Mouse (Mus musculus) frontal cortex, postnatal 10 days (tissue): ENCODE data around the gene Nisch.
A peak's percentile ranks its signal among the peaks of the same experiment; 100 is the strongest.

Experiments
- DNase-seq, 2 experiments: peaks; one replicate each; pipeline ENCODE4 v3.0.0; 2022; ENCODE audit warnings: low spot score in 2 of 2, mixed read lengths in 1 of 2

Gene Nisch

DNA sequence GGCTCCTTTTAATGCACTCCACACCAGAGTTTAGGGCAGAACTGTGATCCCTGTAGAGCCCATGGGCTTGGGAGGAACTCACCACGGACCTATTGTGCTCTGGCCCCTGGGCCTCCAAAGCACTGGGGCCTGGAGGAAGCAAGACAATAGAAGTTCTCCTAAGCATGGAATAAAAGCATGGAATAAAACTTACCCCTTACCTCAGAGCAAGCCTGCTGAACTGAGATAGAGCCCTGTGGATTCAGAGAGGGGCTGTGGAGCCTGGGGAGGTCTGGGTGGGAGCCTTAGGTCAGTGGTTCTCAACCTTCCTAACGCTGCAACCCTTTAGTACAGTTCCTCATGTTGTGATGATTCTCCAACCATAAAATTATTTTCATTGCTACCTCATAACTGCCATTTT is at the start of gene Nisch:
Gene Nisch (minus strand): TSS at position 101 of the 400 bp plus-strand sequence.
- no peak for DNase-seq

DNA sequence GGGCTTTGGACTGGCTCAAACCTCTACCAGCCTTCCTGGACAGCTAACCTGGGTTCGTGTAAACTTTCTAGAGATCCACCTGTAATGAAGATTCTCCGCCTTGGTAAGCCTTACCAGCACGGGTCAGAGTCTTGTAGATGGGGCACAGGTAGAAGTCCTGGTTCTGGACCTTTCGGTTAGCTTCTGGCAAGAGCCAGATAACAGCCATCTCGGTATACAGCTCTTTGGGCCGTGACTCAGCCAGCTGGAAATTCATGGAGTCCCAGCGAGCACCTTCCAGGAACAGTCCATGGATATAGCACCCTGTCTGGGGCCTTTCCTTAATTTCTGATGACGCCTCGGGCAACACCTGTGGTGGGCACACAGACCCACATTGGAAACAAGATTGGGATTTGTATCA is 44.2 kb upstream of the Nisch start:
- no peak for DNase-seq

DNA sequence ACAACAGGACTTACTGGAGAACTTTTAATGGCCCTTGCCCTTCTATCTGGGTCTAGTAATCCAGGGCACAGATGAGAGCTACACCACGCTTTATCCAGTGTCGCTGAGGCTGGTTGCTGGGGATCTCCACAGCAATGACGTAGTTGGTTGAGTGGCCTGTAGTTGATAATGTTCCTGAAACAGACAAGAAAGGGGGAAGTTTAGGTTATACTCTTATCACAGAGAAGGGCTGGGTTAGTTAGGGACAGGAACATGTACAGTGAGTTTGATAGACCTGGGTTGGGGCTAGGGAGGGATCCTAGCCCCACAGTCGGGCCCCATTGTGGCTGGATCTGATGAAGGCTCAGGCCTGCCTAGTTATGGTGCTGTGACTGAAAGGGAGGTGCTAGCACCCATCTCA is 43.6 kb upstream of the Nisch start:
- no peak for DNase-seq

DNA sequence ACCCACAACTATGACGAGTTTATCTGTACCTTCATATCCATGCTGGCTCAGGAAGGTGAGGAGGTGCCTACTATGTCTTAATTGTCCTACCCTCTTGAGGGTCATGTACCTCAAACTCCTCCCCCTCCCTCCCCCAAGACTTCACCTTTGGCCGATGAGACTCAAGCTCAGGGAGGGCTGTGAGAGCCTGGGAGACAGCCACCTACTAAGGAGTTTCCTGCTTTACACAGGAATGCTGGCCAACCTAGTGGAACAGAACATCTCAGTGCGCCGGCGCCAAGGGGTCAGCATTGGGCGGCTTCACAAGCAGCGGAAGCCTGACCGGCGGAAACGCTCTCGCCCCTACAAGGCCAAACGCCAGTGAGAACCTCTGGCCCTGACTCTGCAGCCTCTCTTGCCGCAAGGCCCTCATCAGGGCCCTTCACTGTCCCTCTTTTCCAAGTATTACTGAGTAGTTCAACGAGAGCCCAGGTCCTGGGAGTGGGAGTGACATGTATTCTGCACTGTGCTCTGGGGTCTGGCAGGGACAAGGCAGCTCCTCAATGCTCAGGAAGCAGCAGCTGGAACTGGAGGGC is 41.8 kb upstream of the Nisch start:
- no peak for DNase-seq

DNA sequence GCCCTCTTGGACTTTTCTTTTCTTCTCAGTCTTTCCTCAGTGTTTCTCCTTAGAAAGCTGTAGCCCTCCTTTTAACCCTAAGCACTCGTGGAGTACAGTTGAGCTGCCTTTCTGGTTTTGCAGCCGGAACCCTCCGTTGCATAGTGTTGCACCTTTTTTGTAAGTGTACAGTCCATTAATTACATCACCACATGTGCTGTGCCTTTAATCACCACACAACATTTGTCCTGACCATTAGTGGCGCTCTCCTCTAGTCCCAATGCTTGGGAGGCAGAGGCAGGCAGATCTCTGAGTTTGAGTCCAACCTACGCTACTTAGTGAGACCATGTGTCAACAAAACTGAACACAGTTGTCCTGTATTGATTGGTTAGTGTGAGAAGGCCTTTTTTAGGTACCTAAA is 35.3 kb upstream of the Nisch start:
- no peak for DNase-seq

DNA sequence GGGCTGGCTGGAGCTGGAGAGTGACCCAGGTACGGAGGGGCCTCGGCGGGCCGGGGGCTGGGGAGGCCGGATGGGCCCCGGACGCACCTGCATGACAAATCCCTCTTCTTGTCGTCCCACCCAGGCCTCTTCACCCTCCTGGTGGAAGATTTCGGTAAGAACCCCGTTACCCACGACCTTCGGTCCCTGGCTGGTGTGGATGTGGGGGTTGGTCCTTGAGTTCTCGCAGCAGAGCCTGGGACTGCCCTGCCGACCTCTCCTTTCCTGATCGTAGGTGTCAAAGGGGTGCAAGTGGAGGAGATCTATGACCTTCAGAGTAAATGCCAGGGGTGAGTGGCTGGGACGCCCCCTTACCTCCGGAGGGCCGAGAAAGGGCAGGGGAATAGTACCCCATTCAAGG is 34.9 kb upstream of the Nisch start:
- DNase-seq, result no peak

DNA sequence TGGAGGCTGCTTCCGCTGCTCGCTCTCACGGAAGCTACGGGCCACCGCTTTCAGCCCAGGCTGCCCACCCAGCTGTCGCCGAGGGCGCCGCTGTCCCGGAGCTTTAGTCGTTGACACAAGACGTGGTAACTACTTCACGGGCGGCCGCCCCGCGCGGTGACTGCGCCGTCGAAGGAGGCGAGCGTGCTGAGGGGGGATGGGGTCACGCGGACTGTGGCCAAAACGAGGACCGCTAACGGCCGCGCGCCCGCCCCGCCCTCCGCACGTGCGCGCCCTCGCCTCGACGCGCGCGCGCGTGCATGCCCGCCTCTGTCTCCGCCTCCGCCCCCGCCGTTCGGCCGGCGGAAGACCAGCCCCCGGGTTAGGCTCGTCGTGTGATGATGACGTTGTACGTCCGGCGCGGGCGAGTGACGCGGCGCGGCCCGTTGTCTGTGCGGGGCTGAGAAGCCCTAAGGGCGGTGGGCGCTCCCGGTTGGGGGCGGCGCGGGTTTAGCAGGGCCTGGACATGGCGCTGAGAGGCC is 34.4 kb upstream of the Nisch start, which contains the start of the genes Phf7 and Bap1:
Gene Phf7 (minus strand): TSS at position 234 of the 521 bp plus-strand sequence.
Gene Bap1 (plus strand): TSS at position 367 of the 521 bp plus-strand sequence.
- peak; percentile 91 to 97 for DNase-seq

DNA sequence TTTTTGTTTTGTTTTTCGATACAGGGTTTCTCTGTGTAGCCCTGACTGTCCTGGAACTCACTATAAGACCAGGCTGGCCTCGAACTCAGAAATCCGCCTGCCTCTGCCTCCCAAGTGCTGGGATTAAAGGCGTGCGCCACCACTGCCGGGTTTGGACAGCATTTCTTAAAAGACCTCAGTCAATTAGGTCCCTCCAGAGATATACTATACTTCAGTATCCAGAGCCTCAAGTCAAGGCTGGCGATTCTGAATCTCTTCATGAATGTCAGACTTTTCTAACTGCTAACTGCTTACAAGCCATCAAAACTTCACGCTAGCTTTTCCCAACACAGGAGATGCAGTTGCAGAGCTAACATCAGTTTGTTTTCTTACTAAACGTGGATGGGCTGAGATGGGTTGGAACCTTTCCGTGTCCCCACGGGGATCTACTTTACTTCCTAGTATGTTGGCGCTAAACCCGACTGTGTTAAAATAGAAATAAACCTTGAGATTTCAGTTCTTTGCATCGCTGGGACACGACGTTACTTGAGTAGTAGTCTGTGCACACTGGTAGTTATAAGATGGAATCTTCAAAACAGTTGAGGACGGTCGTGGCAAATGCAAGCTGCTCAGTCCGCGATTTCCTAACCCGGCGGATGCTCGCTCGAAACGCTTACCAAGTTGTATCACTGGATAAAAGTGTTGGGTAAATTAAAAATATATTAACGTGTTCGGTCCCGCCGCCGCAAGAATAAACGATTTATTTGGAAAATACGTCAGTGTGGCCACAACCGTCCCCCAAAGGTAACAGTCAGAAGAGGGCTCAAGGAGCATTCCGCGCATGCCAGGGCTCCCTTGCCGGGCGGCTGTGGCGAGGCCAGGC is 33.7 kb upstream of the Nisch start:
- DNase-seq, result no peak

DNA sequence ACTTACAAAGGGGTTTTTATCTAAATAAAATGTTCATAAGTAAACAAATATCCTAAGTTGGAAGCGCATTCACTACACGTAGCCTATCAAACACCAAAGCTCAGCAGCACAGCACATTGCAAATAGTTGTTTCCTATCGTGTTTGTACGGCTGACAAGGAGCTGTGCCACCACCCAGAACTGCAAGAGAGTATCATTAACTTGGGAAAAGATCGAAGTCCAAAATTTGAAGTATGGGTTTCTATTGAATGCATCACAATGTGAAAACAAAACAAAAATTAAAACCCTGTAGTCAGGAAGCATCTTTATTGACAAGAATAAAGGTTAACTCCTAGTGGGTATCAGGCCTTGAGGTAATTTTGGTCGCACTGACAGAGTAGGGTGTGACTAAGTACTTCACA is 31.6 kb upstream of the Nisch start:
- no peak for DNase-seq

DNA sequence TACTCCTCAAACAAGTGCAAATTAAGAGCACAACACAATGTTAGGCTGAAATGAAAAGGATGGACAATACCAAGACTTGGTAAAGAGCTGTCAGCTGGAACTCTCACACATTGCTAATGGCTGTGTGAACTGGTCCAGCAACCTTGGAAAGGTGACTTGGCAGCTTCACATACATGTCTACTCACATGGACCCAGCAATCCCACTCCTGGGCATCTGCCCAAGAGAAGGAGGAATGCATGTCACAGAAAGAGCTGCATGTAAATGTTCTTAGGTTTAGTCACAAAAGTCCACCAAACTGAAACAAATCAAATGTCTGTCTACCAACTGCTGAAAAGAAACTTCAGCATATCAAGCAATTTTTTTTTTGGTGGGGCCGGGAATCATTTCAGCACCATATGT is 29.2 kb upstream of the Nisch start:
- no peak for DNase-seq

DNA sequence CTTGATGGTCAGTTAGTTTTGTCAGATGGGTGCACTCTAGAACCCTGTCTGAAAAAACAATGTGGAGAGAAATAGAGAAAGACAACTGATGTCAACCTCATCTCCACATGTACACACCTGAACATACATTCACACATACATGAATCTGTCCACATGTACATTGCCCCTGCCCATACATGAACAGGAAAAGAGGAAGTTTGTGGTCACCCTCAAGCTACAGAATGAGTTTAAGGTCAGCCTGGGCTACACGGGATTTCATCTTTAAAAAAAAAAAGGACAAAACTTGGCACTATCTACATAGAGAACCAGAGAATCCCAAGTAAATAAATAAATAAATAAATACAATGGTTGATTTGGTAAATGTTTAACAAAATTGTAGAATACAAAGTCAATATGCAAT is 28.0 kb upstream of the Nisch start:
- no peak for DNase-seq

DNA sequence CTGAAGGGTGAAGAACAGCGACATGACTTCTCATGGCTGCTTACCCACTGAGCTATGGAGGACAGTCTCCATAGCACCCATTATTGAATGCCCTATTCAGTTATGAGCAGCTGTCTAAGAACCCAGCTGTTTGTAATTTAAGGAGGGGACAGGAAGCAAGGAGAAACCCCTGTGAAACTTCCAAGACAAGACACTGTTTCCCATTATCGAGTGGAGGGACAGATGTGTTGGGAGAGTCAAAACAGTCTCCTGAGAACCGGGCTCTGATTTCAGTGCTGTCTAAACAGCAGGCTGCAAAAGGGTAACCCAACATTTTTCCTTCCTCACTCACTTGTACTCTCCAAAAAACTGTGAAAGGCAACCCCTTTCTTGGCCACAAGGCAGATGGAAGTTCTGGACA is 23.8 kb upstream of the Nisch start:
- no peak for DNase-seq

DNA sequence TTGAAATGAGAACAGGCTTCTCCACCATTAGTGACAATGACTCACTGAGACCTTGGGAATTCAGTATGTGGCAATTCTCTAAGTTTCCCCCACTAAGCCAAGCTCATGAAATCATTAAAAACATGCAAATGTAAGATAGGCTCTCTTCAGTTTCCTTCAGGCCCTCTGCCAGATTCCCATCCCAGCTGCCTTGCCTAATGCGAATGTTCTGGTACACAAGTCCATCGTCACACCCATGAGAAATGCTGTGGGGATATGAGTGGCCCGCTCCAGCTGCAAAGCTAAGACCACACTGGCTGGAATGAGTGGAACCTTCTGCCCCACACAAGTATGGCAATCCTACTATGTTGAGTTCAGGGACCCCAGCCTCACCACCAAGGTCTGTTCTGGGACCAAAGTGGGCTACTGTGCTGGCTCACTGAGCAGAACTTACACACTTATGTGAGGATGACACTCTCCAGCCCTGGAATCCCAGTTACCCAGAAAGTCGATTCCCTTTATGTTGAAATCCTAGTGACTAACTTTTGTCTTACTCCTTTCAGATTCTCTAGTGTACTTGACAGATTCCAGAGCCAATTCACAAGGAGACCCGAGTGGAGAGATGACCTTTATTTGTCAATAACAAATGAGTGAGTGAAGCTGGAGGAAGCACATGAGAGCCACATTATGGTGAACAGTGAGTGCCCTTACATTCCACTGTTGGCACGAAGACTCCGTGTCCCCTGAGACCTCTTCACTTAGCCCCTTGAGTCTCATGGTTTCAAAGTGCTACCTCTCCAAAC is 20.5 kb upstream of the Nisch start:
- no peak for DNase-seq

DNA sequence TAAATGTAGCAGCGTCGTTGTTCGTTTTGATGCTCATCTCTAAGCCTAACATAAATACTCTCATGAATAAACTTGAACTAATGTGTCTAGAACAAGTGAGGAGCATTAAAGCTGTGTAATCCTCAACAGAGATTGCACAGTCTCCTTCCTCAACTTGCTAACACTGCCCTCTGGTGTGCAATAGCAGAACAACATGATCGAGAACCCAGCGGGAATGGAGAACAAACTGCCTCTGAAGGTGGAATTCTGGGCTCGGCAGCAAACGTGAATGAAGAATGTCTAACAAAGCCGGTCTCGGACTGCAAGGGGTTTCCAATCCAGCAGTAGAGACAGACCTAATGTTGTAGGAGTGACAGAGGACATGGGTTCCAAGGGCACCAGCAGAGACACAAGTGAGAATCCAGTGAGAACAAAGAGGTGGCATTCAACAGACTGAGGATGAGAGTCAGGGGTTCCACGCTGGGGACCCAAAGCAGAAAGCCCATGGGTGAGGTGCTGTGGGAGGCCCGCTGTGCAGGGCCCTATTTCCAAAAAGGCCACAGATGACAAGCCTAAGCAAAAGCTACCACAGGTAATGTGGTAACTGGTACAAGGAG is 17.3 kb upstream of the Nisch start:
- peak in 1 of 2 experiments; percentile 78 for DNase-seq

DNA sequence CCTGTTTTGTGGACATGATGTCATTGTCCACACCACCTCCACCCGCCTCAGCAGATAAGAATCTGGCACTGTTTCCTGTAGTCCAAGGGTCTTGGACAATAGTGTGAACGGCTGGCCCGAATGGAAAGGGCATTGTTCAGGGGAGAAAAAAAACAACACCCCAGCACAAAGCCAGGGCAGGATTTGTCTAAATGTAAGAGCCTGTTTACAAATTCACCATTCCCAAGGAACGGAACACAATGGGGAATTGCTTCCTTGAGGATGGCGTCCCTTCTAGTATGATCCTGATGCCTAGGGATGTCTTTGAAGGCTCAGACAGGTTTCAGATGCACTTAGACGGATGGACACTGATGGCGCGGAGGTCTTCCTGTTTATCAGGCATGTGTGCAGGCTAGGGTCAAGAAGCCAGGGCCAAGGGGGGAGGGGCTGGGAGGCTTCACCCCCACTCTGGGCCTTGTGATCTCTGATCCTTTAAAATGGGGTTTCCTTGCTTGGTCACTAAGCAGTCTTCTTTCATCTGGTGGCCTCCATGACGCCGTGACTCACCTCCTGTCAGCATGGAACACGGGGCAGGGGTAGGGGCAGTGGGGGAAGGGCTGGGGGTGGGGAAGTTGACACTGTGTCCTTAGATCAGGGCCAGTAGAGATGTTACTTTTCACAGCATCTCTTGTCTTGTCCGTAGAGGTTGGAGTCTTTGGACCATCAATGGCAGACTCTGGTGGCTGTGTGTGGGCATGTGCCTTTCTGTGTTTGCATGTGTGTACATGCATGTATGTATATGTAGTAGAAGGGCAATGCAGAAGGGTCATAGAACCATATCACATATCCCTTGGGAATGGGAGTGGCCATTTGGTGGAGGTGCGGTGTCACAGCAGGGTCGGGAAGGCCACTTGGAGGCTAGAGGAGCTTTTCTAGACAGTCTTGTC is 16.6 kb upstream of the Nisch start:
- DNase-seq, result no peak

DNA sequence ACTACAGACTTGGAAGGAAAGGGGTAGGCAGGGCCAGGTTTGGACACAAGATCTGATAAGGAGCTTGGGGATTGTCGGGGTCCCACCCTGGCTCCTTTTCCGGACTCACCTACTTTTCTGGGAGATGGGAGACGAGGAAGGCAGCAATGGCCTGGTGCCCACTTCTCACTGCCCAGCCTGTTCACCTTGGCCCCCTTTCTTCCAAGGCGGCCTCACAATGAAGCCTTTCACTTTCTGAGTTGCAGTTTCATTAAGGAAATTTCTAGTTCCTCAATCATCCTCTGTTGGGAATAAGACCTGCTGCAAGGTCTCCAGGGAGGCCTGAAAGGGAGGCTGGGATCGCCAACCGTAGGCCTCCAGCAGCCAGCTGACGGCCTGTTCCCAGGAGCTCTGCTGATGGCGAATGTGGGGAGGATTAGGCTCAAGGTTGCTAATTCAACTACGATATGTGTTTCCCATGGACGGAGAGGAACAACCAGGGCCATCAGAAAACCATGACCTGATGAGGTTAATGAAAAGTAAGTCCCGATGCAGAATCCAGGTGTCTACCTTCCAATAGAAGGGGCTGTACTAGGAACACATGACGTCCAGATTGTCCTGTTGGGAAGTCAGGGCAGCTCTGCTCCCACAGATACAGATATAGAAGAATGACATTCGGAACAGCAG is 15.8 kb upstream of the Nisch start:
- no peak for DNase-seq

DNA sequence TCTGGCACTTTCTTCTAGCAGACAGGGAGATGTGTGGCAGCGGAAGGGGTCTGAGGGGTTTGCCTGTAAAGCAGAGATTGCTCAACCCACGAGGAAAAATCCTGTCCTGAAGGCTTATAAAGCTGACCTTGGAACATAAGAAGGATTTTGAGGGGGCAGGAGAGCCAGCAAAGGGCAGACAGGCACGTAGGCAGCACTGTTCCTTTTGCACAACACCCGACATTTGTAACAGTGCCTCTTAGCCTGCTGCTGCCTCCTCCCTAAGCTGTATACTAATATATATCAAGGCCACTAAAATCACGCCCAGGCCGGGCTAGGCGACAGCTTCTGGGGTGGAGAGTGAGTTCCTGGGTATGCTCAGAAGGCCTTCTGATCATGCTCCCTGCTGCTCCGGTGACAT is 13.7 kb upstream of the Nisch start:
- no peak for DNase-seq

DNA sequence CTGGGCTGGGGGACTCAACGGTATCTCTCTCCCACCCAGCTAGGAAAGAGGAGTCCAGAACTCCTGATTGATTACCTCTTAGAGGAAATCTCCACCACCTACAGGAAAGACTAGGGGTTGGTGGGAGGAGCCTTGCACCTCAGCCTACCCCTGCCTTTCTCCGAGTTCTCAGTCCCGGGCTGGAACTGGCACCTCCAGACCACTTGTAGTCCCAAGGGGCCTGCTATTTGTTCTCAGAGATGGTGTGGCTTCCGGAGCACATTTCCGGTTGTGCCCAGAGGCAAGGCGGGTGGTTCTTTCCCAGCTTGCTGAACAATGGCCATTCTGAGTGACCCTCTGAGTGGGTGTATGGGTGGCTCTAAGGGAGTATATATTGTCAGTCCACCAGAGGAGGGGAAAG is 11.5 kb upstream of the Nisch start:
- no peak for DNase-seq

DNA sequence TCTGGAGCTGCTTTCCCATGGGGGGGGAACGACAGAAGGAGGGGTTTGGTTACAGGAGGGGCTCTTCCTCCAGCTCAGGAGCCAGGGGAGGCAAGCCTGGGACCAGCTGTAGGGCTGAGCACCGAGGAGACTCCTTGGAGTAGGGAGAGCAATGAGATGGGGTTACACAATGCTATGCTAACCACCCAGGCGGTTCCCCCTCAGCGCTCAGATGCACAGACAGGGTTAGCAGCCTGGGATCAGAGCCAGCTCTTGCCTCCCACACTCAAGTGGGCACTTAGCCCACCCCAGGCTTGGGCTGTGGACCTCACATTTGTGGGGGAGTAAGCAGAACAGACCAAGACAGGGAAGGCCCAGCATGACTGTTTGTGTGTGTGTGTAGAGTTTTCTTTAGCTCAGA is 10.2 kb upstream of the Nisch start:
- DNase-seq, result peak in 1 of 2 experiments; percentile 49

DNA sequence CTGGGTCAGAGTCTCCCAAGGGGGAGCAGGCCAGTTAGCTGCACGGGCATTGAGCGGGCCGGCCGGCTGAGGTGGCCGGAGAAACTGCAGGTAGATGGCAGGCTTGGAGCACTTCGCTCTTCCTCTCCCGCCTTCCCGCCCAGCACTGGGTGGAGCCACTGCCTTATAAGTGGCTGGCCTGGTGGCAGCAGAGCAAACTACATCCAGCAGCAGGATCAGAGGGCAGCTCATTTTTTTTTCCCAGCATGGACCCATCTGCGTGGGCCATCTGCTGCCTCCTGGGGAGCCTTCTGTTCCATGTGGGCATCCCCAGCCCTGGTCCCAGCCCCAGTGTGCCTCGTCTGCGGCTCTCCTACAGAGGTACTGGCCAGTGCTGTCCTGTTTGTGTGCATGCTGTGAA is 920 bp upstream of the Nisch start, which contains the start of gene Sema3g:
Gene Sema3g (plus strand): TSS at position 195 of the 400 bp plus-strand sequence.
- DNase-seq, result no peak
